Mouse (Mus musculus): ENCODE results near the gene Ctnnd1.
A peak's percentile ranks its signal among the peaks of the same experiment; 100 is the strongest.
"Not testable (repeated sequence)": the region's sequence is repeated elsewhere in the genome, so short reads cannot be mapped to it uniquely, and the experiment has no call there.

Ctnnd1 gene

DNA sequence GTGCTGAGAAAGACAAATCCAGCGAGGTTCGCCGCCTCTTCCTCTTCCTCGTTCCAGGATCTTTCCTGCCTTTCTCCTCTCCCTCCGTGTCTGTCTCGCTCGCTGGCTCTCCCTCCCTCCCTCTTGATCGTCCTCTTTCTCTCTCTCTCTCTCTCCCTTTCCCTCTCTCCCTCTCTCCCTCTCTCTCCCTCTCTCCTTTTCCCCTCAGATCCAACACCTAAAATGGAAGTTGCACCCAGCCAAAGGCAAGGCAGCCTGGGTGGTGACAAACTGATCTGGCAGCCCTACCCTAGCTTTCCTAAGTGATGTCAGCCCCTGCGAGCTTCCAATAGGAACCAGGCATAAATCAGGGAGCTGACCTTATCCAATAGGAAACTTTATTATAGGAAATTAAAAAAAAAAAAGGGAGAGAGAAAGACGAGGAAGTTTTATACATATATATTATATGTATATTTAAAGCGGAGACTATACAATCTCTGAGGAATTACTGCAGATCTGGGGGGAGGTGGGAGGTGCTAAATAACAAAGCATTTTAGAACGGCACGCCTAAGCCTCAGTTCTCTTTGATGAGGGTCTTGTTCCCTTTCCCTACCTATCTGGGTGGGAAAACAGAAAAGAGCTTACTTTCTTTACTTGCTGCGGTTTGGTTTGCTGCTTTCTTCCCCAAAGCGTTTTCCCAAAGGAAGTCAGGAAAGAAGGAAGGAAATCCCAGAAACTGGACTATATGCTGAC, at the start of gene Ctnnd1:
TSS of gene Ctnnd1 (minus strand) at position 302 of the 732 bp plus-strand sequence.
- DNase-seq (ENCODE audit: low read depth): no peak

DNA sequence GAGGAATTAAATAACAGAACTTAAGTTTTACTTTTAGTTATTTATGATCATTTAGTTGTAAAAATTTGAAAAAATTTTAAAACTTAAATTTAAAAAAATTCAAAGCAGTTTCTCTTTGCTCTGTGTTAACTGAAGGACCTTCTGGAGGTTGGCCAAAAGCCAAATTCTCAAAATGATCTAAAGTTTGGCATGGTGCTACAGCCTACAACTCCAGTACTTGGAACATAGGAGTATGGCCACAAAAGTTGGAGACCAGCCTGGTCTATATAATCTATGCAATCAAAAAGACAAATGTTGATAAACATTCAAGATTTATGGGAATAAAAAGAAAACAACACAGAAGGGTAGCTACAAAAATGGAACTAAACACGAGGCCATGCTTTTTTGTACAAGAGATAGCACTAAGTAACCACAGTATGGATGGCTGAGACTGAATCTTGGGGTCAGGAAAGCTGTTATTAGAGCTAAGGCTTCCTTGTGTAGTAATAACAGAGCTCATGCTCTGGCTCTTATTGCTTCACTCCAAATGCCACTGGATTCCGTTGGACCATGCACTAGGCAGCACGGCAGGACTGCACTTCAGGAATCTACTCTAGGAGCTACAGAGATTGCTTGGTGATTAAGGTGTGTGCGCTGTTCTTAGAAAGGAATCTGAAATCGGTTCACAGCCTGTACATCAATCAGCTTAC, 44.6 kb upstream of the Ctnnd1 start:
- no peak for DNase-seq (ENCODE audit: low read depth)

DNA sequence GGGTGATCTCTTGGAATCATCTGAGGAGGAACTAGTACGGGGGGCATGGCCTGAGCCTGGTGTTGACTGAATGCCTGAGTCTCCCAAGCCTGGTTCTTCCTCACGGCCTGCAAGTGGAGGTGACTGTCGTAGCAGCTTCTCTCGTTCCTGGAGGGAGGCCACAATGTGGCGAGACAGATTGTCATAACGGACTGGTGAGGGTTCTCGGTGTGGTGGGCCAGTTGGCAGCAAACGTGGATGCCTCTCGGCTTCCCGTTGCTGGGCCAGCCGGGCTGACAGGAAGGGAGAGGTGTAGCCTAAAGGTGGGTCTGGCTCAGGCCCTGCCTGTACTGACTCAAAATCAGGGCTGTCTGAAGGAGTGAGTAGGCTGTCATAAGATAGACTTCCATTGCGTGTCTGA, 39.5 kb upstream of the Ctnnd1 start:
- no peak for DNase-seq (ENCODE audit: low read depth)

DNA sequence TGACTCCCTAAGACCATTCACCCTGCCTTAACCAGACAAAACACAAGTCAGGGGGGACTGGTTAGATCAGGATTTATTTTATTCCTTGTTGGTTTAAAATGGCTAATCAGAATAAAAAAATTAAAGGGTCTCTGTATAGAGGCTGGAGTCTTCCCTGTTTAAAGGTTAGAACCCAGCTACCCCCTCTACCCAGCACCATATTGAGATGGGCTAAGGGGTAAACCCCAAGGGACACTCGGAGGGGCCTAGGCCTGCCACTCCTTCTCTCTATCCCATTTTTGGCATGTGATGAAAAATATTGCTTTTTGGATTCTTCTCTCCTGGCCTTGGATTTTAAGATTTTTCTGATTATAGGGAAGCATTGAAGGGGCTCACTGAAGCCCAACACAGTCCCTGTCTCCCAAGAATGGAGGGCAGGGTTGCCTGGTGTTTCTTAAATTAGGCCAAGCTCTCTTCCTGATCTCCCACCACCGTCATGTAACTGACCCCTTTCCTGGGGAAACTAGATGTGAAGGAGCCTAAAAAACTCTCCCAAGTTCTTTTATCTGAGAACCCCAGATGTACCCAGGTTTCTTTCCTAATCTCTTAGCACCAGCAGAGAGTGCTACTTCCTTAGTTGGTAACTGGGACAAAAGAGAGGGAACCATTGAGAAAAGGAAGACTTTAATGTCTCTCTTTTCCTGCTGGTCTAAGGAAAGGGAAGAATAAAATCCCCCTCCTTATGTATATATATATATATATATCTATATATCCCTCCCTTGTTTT, 37.7 kb upstream of the Ctnnd1 start:
- DNase-seq (ENCODE audit: low read depth): no peak

DNA sequence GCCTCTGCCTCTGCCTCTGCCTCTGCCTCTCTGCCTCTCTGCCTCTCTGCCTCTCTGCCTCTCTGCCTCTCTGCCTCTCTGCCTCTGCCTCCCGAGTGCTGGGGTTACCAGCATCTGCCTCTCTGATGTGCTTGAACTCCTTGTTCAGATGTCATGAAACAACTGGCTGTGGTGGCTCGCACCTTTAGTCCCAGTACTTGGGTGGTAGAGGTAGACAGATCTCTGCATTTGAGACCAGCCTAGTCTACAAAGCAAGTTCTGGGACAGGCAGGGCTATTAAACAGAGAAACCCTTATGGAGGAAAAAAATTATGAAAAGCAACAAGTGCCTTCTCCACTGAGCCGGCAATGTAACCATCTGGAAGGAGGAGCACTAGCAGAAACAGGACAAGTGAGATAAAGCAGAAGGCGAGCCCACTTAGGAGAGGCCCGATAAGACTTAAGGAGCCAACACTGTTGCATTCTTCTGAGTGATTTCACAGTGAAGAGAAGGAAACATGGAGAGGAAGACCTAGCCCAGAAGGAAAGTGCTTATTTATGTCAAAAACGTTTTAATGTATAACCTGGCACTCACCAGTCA, 32.1 kb upstream of the Ctnnd1 start:
- DNase-seq (ENCODE audit: low read depth): no peak

DNA sequence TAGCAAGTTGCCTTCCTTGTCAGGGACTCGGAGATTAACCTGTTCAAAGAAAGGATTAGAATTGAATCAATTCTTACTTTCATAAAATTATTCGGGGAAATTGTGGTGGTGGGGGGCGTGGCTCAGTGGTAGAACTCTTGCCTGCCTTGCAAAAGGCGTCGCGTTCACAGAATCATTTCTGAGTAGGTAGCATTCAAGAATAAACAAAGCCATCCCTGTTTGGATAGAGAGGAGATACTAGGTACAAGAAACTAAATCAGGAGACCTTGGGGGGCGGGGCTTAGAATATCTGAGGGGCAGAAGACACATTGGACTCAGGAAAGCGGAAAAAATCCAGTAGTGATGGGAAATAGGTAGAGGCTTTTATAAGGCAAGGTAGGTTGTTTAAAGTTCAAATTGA, 28.5 kb upstream of the Ctnnd1 start, which contains the start of gene Tmx2:
TSS of gene Tmx2 (minus strand) at position 125 of the 400 bp plus-strand sequence.
- DNase-seq (ENCODE audit: low read depth): peak; percentile 44

DNA sequence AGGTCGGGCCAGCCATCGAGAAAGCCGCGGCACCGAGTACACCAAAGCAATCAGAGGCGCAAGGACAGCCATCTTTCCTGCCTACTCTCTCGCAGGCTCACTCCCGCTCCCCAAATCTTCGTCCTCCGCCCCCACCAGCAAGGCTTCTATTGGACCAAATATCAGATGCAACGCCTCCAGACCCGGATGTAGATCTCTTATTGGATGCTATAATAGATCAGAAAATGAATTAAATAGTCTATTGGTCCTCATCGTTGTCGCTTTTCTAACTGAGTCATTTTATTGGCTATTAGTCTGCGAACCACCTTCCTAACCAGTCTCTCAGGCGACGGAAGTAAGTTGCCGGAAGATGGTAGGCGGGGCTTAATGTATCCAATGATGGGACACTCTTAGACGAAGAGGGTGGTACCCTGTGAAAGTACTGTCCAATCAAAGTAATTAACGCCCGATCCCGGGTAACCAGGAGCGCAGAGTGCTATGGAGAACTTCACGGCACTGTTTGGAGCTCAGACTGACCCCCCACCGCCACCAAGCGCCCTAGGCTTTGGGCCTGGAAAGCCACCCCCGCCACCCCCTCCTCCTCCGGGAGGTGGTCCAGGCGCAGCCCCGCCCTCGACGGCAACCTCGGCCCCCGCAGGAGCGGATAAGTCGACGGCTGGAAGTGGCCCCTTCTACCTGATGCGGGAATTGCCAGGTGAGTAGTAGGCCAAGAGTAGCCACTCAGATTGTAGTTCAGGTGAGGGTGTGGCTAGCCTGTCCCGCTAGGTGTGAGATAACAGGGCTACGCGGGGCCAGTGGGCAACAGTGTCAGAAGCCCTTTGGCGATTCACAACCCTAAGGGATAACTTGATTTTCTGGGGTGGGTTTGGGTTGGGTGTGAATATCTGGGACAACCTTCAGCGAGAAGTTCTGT, 27.7 kb upstream of the Ctnnd1 start, which contains the start of the genes Gm28635 and Med19:
TSS of gene Gm28635 (minus strand) at position 74 of the 913 bp plus-strand sequence.
TSS of gene Med19 (plus strand) at position 435 of the 913 bp plus-strand sequence.
- peak; percentile 99 for DNase-seq (ENCODE audit: low read depth)

DNA sequence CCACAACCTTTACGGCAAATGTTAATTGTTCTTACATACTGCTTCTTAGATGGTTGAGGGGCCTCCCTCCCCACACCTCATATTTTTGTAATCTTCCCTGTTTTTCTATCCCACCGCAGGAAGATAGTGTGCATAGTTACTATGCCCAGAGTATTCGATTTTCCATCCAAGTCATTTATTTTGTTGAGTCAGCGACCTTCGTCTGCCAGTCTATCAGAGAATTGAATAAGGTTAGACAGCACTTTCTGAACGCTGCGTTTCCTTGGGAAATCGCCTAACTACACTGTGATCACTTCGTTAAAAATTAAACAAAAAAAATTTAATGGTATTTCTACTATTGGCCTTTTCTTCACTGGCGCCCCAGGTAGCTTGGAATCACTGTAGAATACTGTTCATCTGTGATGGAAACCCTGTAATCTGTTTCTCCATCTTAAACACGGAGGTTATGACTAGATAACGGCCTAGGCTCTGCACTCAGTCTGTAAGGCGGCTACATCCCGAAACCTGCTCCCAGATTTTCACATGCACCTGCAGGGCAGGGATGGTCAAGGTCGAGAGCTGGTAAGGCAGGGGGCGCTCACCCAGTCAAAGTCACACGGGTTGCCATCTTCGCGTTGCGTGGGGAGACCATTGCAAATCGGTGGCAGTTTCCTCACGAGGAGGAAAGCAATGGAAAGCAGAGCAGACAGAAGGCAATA, 26.9 kb upstream of the Ctnnd1 start:
- no peak for DNase-seq (ENCODE audit: low read depth)

DNA sequence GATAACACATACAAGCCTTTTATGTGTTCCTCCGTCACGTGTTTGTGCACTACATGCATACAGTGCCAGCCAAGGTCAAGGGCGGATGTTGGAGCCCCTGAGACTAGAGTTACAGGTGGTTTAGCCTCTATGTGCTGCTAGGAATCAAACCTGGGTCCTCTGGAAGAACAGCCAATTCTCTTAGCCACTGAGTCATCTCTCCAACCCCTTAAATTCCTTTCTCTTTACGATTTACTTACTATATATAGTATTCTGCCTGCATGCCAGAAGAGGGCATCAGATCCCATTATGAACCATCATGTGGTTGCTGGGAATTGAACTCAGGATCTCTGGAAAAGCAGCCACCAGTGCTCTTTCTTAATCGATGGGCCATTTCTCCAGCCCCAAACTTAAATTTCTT, 21.0 kb upstream of the Ctnnd1 start:
- DNase-seq (ENCODE audit: low read depth): not testable (repeated sequence)

DNA sequence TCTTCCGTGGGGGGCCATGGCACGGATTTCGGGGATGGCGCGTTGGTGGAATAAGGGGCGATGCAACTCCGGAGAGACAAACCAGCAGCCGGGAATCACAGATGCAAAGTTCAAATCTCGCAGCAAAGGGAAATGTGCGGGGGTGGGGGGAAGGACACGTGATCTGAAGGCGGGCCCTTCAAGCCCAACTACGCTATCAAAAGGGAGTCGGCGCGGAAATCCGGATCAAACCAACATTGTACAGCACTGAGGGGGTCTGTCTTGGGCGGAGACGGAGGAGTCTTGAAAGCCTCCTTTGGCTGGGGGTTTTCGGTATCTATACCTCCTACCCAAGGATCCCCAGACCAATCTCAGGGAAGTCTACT, 20.0 kb upstream of the Ctnnd1 start, which contains the start of gene Selenoh:
TSS of gene Selenoh (minus strand) at position 202 of the 365 bp plus-strand sequence.
- peak; percentile 95 for DNase-seq (ENCODE audit: low read depth)

DNA sequence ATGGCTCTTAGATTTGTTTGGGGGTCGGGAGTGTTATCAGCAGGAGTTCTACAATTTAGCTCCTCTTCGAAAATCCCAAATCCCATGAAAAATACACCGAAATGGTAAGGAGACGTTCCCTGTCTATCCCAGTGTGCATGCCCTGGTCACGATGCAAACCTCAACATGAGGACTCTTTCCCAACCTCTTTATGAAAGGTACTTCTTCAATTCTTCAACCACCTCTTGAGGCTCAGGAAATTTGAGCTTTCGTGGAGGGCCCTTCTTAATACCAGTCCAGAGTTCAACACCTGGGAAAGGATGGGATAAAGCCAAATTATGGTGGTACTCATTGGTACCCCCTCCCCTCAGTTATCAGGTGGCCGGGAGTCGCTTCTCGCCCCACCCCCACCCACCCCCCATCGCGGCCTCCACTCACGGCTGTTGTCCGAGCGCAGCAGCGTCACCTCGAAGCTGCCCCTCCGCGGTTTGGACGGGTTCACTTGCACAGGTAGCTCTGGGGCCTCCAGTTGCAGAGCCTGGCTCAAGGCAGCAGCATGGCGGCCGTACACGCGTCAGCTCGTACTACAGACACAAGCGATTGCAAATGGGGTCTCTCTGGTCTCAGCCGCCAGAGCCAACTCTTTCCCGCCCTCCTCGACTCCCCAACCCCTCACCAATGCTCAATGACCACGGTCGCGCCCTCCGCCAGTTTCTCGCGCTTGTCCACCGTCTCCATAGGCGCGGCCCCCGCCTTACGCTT, 19.4 kb upstream of the Ctnnd1 start:
- peak; percentile 21 for DNase-seq (ENCODE audit: low read depth)

DNA sequence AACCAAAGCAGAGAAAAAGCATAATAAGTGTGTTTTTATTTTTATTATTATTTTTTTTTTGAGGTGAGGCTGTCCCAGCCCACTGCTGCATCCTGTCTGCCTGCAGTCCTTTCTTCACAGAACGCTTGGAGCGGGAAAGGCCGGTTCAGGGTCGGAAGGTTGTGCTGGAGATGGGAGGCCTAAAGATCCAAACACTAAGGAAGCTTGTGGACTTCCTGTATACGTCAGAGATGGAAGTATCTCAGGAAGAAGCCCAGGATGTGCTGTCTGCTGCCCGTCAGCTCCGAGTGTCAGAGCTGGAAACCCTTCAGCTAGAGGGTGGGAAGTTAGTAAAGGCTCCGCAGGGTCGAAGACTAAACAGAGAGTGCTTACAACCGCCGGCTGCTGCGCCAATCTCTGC, 15.5 kb upstream of the Ctnnd1 start:
- DNase-seq (ENCODE audit: low read depth): no peak

DNA sequence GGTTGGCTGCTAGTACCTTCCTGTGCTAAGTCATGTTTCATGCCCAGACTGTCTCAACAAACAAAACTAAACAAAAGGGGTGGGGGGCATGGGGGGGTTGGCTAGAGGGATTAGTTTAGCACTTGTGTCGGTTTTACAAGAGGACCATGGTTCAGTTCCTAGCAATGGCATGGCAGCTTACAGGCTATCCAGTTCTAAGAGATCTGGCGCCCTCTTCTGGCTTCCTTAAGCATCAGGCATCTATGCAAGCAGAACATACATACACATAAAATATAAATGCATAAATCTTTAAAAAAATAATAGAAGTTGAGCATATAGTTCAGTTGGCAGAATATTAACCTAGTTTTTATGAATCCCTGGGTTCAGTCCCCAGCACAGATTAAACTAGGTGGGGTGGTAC, 12.3 kb upstream of the Ctnnd1 start:
- peak; percentile 78 for DNase-seq (ENCODE audit: low read depth)

DNA sequence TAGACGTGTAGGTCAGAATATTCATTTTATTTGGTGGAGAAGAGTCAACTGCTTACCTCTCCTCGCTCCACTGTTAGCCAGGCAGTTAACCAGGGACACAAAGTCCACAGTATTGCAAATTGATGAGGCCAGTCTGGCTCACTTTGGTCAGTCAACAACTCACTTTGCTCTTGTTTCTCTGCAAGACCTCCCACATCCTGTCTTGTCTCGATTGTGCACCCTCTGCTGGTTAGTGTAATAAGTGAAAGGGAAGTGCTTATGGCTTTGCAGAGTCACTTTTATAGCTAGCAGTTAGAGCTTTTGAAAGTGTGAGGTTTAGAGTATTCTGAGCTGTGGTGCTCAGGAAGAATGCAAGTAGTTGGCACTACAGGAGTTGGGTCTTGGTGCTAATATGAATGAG, 9.7 kb upstream of the Ctnnd1 start:
- DNase-seq (ENCODE audit: low read depth): peak; percentile 81

DNA sequence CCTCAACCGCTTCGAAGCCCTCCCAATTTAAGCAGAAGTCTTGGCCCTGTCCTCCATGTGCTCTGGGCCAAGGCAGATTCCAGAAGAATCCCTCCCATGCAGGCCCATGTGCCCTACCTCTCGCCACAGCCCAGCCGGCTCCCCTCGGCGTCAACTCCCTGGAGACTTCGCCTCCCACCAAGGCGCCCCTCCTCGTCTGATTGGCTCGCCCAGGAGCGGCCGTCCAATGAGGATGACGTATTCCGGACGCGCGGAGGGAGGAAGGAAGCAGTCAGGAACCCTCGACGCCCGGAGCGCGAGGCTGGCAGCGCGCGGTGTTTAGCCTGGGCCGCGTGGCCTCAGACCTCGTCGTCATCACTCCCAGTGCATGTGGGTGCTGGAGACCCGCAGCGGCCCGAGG, 8.2 kb upstream of the Ctnnd1 start, which contains the start of gene Btbd18:
TSS of gene Btbd18 (plus strand) at position 274 of the 400 bp plus-strand sequence.
- DNase-seq (ENCODE audit: low read depth): no peak

DNA sequence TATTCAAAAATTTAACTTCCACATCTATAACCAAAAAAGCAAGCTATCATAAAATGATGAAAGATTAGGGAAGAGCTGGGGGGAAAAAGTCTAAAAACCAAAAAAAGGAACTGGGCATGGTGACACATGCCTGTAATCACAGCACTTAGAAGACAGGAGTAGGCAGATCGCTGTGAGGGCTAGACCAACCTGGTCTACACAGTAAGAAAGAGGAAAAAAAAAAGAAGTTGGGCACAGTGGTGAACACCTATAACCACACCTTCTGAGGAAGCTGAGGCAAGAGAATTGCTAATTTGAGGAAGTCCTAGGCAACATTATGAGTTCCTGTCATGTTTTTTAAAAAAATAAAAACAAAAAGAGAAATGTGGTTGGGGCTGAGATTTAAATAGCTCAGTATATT, 5.3 kb upstream of the Ctnnd1 start:
- DNase-seq (ENCODE audit: low read depth): no peak

DNA sequence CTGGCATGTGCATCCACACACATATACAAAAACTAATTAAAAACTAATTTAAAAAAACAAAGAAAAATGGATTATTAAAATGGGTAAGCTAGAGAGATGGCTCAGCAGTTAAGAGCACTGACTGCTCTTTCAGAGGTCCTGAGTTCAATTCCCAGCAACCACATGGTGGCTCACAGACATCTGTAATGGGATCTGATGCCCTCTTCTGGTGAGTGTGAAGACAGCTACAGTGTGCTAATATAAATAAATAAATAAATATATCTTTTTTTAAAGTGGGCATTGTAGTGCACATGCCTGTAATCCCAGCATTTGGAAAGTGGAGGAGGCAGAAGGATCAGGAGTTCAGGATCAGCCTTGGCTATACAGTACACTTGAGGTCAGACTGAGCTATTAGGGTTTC, 2.8 kb upstream of the Ctnnd1 start:
- no peak for DNase-seq (ENCODE audit: low read depth)

DNA sequence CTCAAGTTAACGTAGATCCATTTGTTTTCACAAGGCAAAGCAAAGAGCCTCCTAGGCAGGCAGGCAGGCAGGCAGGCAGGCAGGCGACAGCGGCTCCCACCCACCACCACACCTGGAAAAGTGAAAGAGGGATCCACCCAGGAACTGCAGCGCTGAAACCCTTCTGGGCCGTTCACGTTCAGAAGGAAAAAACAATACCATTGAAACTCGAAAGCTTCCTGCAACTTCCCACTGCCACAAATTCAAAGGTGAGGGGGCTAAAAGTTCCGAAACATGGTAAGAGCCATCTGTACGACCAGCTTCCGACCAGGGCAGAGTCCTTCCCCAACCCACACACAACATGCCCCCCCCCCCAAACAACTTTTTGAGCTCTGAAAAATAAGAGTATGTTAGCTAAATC, 891 bp downstream of the Ctnnd1 start:
- no peak for DNase-seq (ENCODE audit: low read depth)

DNA sequence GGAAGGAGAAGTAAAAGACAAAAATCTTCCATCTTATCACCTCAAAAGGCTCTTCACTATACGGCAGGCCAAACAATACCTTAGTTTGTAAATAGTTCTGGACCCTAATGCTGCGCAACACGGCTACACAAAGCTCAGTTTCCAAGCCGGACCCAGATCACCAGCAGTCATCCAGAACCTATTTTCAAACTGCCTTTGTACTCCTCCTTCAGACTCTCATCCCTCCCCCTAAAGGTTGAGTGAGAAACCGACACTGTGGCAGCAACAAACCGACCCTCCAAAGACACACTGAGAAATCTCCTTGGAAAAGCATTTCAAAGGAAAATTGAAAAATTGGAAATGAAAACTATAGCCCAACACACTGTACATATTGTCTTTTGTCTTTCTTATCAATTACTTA, 2.2 kb downstream of the Ctnnd1 start:
- DNase-seq (ENCODE audit: low read depth): no peak

Data from induced T-regulatory cell, adult 2 months (primary cell).